ENCODE assay signal across 8 mouse cellular contexts in genomic region chr3:61363161-61363988, GRCm38 (mm10). TPM values are rescaled to one million over a fixed set of nuclear protein-coding genes. Genes with fewer than 3 reads are reported as not detected.
DNase-seq lines count a peak whose midpoint lies in the region; ATAC-seq and TF ChIP-seq lines count a peak whose summit lies in the region.

No protein-coding gene starts in this region.

- POLR2A ChIA-PET in Patski (lab: Charles Lee), result interaction anchor here (0.6 to 1.4 kb wide), 4 partner anchors 24 to 106 kb away, joined by 3 to 5 read pairs (median 4); no protein-coding TSS in a partner anchor

- peak overlapping the region; percentile 94 for H3K27ac ChIP-seq in hindbrain, embryonic 13.5 days

- H3K4me1 ChIP-seq in hindbrain, embryonic 13.5 days (replicated peaks), result peaks cover 29% of the 10 kb centered on the region

- in situ Hi-C loops in Patski (cut with MboI; ENCODE audit: low pct_unique_long_range_greater_than_20kb), result loop anchor here (5.0 to 10.0 kb wide), 2 partner anchors 86 to 471 kb away; no protein-coding TSS in a partner anchor

- H3K4me2 ChIP-seq in hindbrain, embryonic 13.5 days, result peak overlapping the region; percentile 90

- peak overlapping the region; percentile 72 for H3K9ac ChIP-seq in hindbrain, embryonic 13.5 days

- H3K9me3 ChIP-seq in hindbrain, embryonic 13.5 days, result no peaks in the 10 kb centered on the region

- ATAC-seq in Patski, result peak; percentile 92
- peak; percentile 94 for ATAC-seq in hindbrain, embryonic 13.5 days (ENCODE audit: low FRiP score)

- H3K27me3 ChIP-seq in Patski, result no peaks in the 10 kb centered on the region
- no peaks in the 10 kb centered on the region for H3K27me3 ChIP-seq in hindbrain, embryonic 13.5 days

- H3K4me3 ChIP-seq in hindbrain, embryonic 13.5 days, result peak overlapping the region; percentile 89

- peak; percentile 99 for DNase-seq in Patski (ENCODE audit: low read depth, low spot score)
- DNase-seq in cerebellum, postnatal 14 days, result peak; percentile 87
- DNase-seq in frontal cortex, postnatal 14 days (ENCODE audit: low spot score in 2 of 2), result peak; percentile 90 to 97
- DNase-seq in layer of hippocampus, postnatal 25 days (ENCODE audit: extremely low spot score in 1 of 2, low spot score in 1 of 2), result peak; percentile 77 to 81
- DNase-seq in lung, postnatal 25 days (ENCODE audit: low spot score), result peak; percentile 96
- peak; percentile 95 for DNase-seq in retina, embryonic 14.5 days (ENCODE audit: low spot score)
- peak; percentile 86 for DNase-seq in thymus, postnatal 4 days

- CTCF ChIA-PET in Patski (lab: Charles Lee), result interaction anchor here (0.8 to 2.2 kb wide), 8 partner anchors 17 to 476 kb away, joined by 3 to 13 read pairs (median 4); no protein-coding TSS in a partner anchor

- no peak for TF ChIP-seq CTCF in Patski (IDR thresholded peaks at IDR 0.05)

- no peaks in the 10 kb centered on the region for H3K36me3 ChIP-seq in hindbrain, embryonic 13.5 days

- WGBS in hindbrain, embryonic 13.5 days, result under 1% methylated on average over 30 of the region's 30 CpGs

RNA-seq across cellular contexts. Expression of gene Rap2b, which starts 1.9 kb away (rescaled TPM):
- 8.1 TPM for polyA plus RNA-seq in Patski (2021)
- 11.6 and 12.3 TPM in 2 replicates for polyA plus RNA-seq in hindbrain, embryonic 13.5 days (2015; fragmentation: Nextera tagmentation; extraction: Ambion mirVana)
- total RNA-seq in layer of hippocampus, postnatal 25 days (2021), result 10 to 100 TPM; 43.2 to 46.5 TPM

RNA-seq across cellular contexts. Expression of gene B430305J03Rik, which starts 2.4 kb away (rescaled TPM):
- 3.2 TPM for polyA plus RNA-seq in Patski (2021)
- not detected in 2 replicates for polyA plus RNA-seq in hindbrain, embryonic 13.5 days (2015; fragmentation: Nextera tagmentation; extraction: Ambion mirVana)
- total RNA-seq in layer of hippocampus, postnatal 25 days (2021), result 1 to 10 TPM; 2.5 to 3.1 TPM

Comparison
In these comparisons a context has a peak if more than half of its experiments do, and no peak if none do; other contexts are left out.
1. Peak in every context shown above with its lines: DNase-seq, ATAC-seq, H3K4me3 ChIP-seq and H3K27ac ChIP-seq.